Mouse (Mus musculus) thymus, postnatal 0 days (tissue): ENCODE data around the gene Tigd3. TPM values are rescaled to one million over a fixed set of nuclear protein-coding genes. Genes with fewer than 3 reads are reported as not detected.
A peak's percentile ranks its signal among the peaks of the same experiment; 100 is the strongest.

Source experiments
- DNase-seq: peaks from one replicate; pipeline ENCODE4 v3.0.0-alpha.2; 2015; ENCODE audit warnings: low spot score
- polyA plus RNA-seq: library from polyadenylated mRNA; unstranded; fragments of >200 nt; fragmentation: Nextera tagmentation; extraction: Ambion mirVana; gene quantifications from 2 replicates; pipeline ENCODE4 v1.2.1, GENCODE M21; 2015

Gene Tigd3
- polyA plus RNA-seq, 1 experiment from 2014 or later, result 3.3 TPM

DNA sequence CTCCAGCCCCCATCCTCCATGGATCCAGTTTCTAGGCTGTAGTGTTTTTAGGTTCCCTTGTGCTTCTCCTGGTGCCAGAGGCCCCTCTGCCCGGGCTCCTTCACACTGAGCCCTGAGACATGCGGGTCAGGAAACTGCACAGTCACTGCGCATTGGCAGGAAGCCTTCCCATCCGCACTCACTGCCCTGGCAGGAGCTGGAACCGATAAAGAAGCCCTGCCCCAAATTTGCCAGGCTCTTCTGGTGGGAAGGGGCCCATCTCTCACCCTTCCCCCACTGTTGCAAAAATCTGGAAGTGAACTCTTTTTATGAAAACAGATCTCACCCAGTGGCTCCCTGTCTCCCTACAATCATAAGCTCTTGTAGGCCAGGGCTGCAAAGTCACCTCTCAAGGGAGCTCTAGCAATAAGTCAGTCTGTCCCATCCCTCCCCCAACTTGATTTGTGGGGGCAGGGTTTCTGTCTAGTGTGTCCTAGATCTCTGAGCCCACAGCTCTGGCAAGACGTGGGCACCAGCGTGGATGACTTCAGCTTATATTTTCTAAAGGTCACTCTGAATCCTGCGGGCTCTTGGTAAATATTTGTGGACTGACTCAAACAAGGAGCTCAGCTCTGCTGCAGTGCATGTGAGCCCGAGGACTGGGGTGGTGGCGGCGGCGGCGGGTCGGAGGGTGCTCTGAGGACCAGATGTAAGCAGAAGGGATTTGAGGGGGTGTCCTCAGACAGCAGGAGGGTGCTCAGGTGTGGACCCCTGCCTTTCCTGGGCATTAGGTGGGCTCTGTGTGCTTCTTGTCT, 45.7 kb downstream of the Tigd3 start:
- peak; percentile 50 for DNase-seq

DNA sequence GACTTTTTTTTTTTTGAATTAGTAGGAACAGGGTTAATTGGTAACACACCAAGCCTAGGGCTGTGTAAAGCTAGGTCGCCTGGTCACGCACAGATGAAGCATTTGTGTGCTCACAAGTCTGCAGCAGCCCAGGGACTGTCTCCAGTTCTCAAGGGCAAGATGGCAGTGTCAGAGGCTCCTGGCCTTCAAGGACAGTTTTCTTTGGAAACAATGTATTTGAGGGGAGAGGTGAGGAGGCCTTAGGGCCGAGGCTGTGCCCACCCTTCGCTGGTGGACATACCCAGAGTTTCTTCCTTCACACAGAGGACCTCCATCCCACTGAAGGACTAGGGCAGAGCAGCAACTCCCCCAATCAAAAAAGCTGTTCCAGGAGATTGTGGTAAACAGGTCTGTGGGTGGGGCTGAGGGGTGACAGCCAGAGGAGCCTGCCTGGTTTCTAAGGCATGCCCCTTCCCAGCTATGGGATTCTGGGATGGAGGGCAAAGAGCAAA, 46.6 kb downstream of the Tigd3 start:
- no peak for DNase-seq

- peak; percentile 62 for DNase-seq
These were observed 47.2 kb downstream of the Tigd3 start for GRCm38 (mm10) chr19:5846557-5847305.

DNA sequence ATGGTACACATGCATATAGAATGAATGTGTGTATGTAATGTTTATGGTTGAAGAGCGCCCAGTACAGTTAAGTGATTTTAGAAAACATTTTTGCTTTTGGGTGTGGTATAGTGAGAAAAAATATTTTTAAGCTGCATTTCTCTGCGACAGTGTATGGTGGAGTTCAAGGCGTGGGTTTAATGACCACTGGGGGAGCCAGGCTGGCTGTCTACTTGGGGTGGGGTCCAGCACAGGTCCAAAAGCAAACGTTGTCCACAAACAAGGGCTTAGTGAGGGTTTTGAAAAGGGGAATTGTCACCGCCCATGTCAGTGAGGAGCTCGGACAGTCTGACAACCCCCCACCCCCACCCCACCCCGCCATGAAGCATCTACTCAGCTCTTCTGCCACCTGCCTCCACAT, 47.8 kb downstream of the Tigd3 start:
- no peak for DNase-seq

DNA sequence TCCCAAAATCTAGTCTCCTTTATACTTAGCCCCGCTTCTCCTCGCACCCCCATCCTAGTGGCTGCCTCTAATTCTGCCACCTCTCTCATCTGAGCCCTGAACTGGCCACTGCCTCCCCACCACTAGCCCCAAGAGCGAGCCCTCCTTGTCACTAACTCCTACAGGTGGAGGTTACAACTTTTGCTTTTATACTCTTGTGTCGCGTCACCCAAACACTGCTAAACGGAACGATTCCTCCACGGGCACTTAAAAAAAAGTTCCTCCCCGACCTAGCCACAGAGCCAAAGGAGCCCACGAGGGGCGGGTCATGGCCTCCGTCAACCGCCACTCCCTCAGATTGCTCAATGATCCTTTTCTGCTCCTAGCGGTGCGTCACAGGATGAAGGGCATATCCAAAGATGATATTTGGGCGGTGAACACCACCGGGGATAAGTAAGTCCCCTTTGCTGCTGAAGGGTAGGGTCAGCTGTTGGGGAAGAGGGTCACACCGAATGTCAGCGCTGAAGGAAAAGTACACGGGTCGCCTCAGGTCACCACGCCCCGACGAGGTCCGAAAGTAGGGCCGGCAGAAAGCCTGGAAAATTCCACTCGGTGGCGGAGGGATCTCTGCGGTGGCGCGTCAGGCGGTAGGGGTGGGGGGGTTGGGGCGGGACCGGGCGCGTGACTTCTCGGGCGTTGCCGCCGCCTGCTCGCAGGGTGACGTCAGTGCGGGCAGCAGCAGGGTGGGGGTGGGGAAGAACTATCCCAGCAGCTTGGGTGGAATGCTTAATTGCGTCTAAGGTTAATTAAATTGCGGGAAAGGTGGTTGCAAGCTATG, 48.4 kb downstream of the Tigd3 start:
- DNase-seq, result peak; percentile 96

DNA sequence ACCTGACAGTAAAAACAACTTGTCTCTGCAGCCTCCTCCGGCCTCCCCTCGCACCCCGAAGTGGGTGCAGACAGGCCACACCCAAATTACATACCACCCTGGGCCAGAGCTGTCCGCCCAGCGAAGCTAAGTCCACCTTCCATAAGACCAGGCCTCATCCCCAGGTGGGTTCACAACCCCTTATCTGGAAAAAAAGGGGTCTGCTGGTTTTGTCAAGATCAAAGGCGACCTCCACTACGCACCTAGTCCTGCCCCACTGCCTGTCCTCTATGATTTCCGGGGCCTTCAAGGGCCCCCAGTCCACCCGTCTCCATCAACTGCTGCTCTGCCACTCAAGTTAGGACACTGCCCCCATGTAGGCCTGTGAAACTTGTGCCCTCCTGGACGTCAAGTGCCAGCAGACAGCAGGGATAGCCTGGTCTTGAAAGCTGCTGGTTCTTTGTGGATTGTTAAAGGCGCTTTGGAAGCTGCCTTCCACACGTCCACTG, 49.1 kb downstream of the Tigd3 start:
- no peak for DNase-seq

- no peak for DNase-seq
These were observed 49.9 kb downstream of the Tigd3 start for GRCm38 (mm10) chr19:5843781-5844691.

- DNase-seq, result no peak
These were observed 50.9 kb downstream of the Tigd3 start for GRCm38 (mm10) chr19:5842785-5843730.

GRCm38 (mm10) chr19:5841999-5842784, 51.8 kb downstream of the Tigd3 start:
- no peak for DNase-seq

GRCm38 (mm10) chr19:5841389-5841946, 52.5 kb downstream of the Tigd3 start:
- no peak for DNase-seq

Other genes starting within 250 kb of the Tigd3 start
- 37.4 and 39.2 TPM in 2 replicates for gene Sipa1, start 230.4 kb downstream of the Tigd3 start, polyA plus RNA-seq
- 25.7 and 29.2 TPM in 2 replicates for gene Map3k11, start 205.4 kb downstream of the Tigd3 start, polyA plus RNA-seq
- 13.7 and 19.4 TPM in 2 replicates for gene Pcnx3, start 205.2 kb downstream of the Tigd3 start, polyA plus RNA-seq
- gene Kcnk7, start 189.8 kb downstream of the Tigd3 start, polyA plus RNA-seq, result 0.32 and 0.74 TPM in 2 replicates
- 17.6 TPM in 2 replicates for gene Ehbp1l1, start 167.8 kb downstream of the Tigd3 start, polyA plus RNA-seq
- 91.8 and 92.5 TPM in 2 replicates for gene Fam89b, start 164.5 kb downstream of the Tigd3 start, polyA plus RNA-seq
- 9.7 and 10.2 TPM in 2 replicates for gene Ltbp3, start 153.2 kb downstream of the Tigd3 start, polyA plus RNA-seq
- gene Scyl1, start 122.7 kb downstream of the Tigd3 start, polyA plus RNA-seq, result 38.0 and 40.9 TPM in 2 replicates
- 72.4 and 75.2 TPM in 2 replicates for gene Frmd8, start 18.9 kb downstream of the Tigd3 start, polyA plus RNA-seq
- 11.4 and 14.6 TPM in 2 replicates for gene Slc25a45, start 16.3 kb downstream of the Tigd3 start, polyA plus RNA-seq
- 104 and 116 TPM in 2 replicates for gene Dpf2, start 18.9 kb upstream of the Tigd3 start, polyA plus RNA-seq
- 5.2 and 6.7 TPM in 2 replicates for gene Cdc42ep2, start 30.7 kb upstream of the Tigd3 start, polyA plus RNA-seq
- 61.4 and 71.4 TPM in 2 replicates for gene Pola2, start 70.1 kb upstream of the Tigd3 start, polyA plus RNA-seq
- not detected in 2 replicates for gene Slc22a20, start 92.0 kb upstream of the Tigd3 start, polyA plus RNA-seq
- gene Capn1, start 121.7 kb upstream of the Tigd3 start, polyA plus RNA-seq, result 19.8 and 21.6 TPM in 2 replicates
- gene Syvn1, start 152.4 kb upstream of the Tigd3 start, polyA plus RNA-seq, result 15.1 and 16.5 TPM in 2 replicates
- 65.2 and 71.4 TPM in 2 replicates for gene Mrpl49, start 163.6 kb upstream of the Tigd3 start, polyA plus RNA-seq
- 1,297 and 1,312 TPM in 2 replicates for gene Fau, start 163.7 kb upstream of the Tigd3 start, polyA plus RNA-seq
- 48.3 and 55.4 TPM in 2 replicates for gene Znhit2, start 167.0 kb upstream of the Tigd3 start, polyA plus RNA-seq
- gene Tm7sf2, start 174.2 kb upstream of the Tigd3 start, polyA plus RNA-seq, result 10.1 and 10.3 TPM in 2 replicates
- 69.3 and 77.1 TPM in 2 replicates for gene Vps51, start 183.1 kb upstream of the Tigd3 start, polyA plus RNA-seq
- gene Tmem262, start 185.9 kb upstream of the Tigd3 start, polyA plus RNA-seq, result 0.44 TPM in 1 of 2 replicates, not detected in the other
- gene Gm28374, start 188.1 kb upstream of the Tigd3 start, polyA plus RNA-seq, result 0.68 and 1.4 TPM in 2 replicates
- gene Zfpl1, start 190.8 kb upstream of the Tigd3 start, polyA plus RNA-seq, result 52.1 and 55.3 TPM in 2 replicates
- gene Cdca5, start 190.8 kb upstream of the Tigd3 start, polyA plus RNA-seq, result 53.2 and 53.6 TPM in 2 replicates
- 0.27 TPM in 1 of 2 replicates, not detected in the other for gene AC131692.1, start 200.3 kb upstream of the Tigd3 start, polyA plus RNA-seq
- 0.06 and 0.10 TPM in 2 replicates for gene Naaladl1, start 211.6 kb upstream of the Tigd3 start, polyA plus RNA-seq
- gene Sac3d1, start 224.5 kb upstream of the Tigd3 start, polyA plus RNA-seq, result 46.4 and 48.5 TPM in 2 replicates
- gene Snx15, start 234.2 kb upstream of the Tigd3 start, polyA plus RNA-seq, result 31.2 and 34.8 TPM in 2 replicates
- 0.48 and 0.57 TPM in 2 replicates for gene Batf2, start 246.8 kb upstream of the Tigd3 start, polyA plus RNA-seq
- gene Arl2, start 247.4 kb upstream of the Tigd3 start, polyA plus RNA-seq, result 57.2 and 57.4 TPM in 2 replicates